Comparison of ENCODE assay signal across 31 mouse cellular contexts in the genomic region with DNA sequence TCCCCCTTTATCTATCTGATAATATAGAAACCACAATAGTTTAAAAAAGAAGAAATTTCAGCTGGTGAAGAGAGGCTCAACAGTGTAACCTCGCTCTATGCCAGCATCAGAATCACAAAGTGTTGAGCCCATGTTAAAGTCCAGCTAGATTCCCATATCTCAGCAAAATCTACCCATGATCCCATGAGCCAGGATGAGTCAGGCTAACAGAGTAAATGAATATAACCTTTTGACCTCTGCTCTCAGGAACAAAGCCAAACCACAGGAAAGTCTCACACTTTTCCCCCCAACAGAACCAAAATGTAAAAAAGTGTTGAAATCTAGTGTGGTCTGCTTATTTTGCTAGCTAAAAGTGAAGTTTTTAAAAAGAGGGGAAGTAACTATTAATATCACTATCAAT.
DNase-seq lines count a peak whose midpoint lies in the region; ATAC-seq and TF ChIP-seq lines count a peak whose summit lies in the region.
"Had no signal": no experiment of that assay in that cellular context is flagged by ENCODE, and none has a peak within 500 bp of the region (broad histone marks: within the 10 kb centered on the region; RNA-seq: fewer than 3 reads in every experiment).

No protein-coding gene starts in this region.

- no peak for TF ChIP-seq CTCF in kidney, adult 2 months (conservative IDR thresholded peaks at IDR 0.05; ENCODE audit: insufficient read depth, insufficient read length, low read depth, low read length)

- H3K36me3 ChIP-seq in kidney, adult 2 months (ENCODE audit: control insufficient read depth, insufficient read depth, low read length) = no peaks in the 10 kb centered on the region
- H3K36me3 ChIP-seq: embryonic facial prominence, embryonic 13.5 days; forebrain, embryonic 12.5 days; hindbrain, embryonic 12.5 days; intestine, embryonic 15.5 days; limb, embryonic 12.5 days; lung, embryonic 15.5 days; midbrain, embryonic 13.5 days; neural tube, embryonic 13.5 days had no signal

- H3K4me3 ChIP-seq in kidney, adult 2 months (ENCODE audit: insufficient read depth, low read depth, low read length) = no peak overlapping the region
- H3K4me3 ChIP-seq: embryonic facial prominence, embryonic 13.5 days; forebrain, embryonic 12.5 days; hindbrain, embryonic 12.5 days; intestine, embryonic 15.5 days; left cerebral cortex, adult 2 months; limb, embryonic 12.5 days; lung, embryonic 15.5 days; megakaryocyte, embryonic 14.5 days; midbrain, embryonic 13.5 days; neural tube, embryonic 13.5 days had no signal

- no peak overlapping the region for H3K27ac ChIP-seq in kidney, adult 2 months (ENCODE audit: insufficient read depth, low read depth, low read length)
- H3K27ac ChIP-seq: forebrain, embryonic 12.5 days; hindbrain, embryonic 12.5 days; hindbrain, postnatal 0 days; intestine, embryonic 15.5 days; limb, embryonic 12.5 days; liver, embryonic 14.5 days; lung, embryonic 15.5 days; midbrain, embryonic 13.5 days; neural tube, embryonic 13.5 days had no signal

- 83% methylated on average over 1 of the region's 1 CpGs for WGBS in kidney, adult 2 months

- no peaks in the 10 kb centered on the region; the same call in 1 of the 2 replicates for H3K4me1 ChIP-seq in kidney, adult 2 months (ENCODE audit: control insufficient read depth, insufficient read depth, low read length)
- H3K4me1 ChIP-seq: forebrain, embryonic 12.5 days; hindbrain, embryonic 12.5 days; intestine, embryonic 15.5 days; lung, embryonic 15.5 days; megakaryocyte, embryonic 14.5 days; midbrain, embryonic 13.5 days; neural tube, embryonic 13.5 days had no signal

- TF ChIP-seq POLR2A in kidney, adult 2 months (IDR thresholded peaks at IDR 0.05; ENCODE audit: low read depth, low read length) = no peak

- H3K27me3 ChIP-seq in kidney, adult 2 months (replicated peaks; ENCODE audit: control insufficient read depth, insufficient read depth, low read length) = no peaks in the 10 kb centered on the region
- H3K27me3 ChIP-seq: embryonic facial prominence, embryonic 13.5 days; forebrain, embryonic 12.5 days; hindbrain, embryonic 12.5 days; intestine, embryonic 15.5 days; limb, embryonic 12.5 days; lung, embryonic 15.5 days; megakaryocyte, embryonic 14.5 days; midbrain, embryonic 13.5 days; neural tube, embryonic 13.5 days had no signal

- peak; percentile 28 for DNase-seq in kidney, adult 2 months
- no peak for DNase-seq in kidney, adult 11 months
- DNase-seq in 3T3-L1 (ENCODE audit: low read depth, low spot score) (peak; percentile 71), adipocyte (ENCODE audit: low spot score) (peak; percentile 20)
- DNase-seq in spleen, postnatal 14 days (ENCODE audit: low spot score in 2 of 2) = no peak
- no peak for DNase-seq in adrenal gland, postnatal 4 days (ENCODE audit: low spot score in 2 of 2)
- DNase-seq: adrenal gland, postnatal 10 days; cerebellum, adult 11 months; cerebellum, adult 9-10 months; cerebellum, postnatal 36 days; forebrain, postnatal 0 days; gastrocnemius, postnatal 14 days; heart, adult 18-20 months; heart, postnatal 36 days; kidney, postnatal 25 days; thymus, postnatal 4 days had no signal

- peak; percentile 86 for ATAC-seq in megakaryocyte progenitor cell, adult 5-6 weeks (replicated peaks; ENCODE audit: poor library complexity)
- ATAC-seq: activated CD4-positive, CD25-positive, alpha-beta regulatory T cell, adult 4 months; CD4-positive, CD25-positive, alpha-beta regulatory T cell, adult 4 months; forebrain, postnatal 0 days; hindbrain, postnatal 0 days; intestine, embryonic 15.5 days; midbrain, embryonic 13.5 days had no signal

Comparison
In these comparisons a context has a peak if more than half of its experiments do, and no peak if none do; other contexts are left out.
1. DNase-seq: peak in kidney, adult 2 months (single experiment), 3T3-L1 (single experiment) and adipocyte (single experiment); none in kidney, adult 11 months (single experiment), spleen, postnatal 14 days (0 of 2) and adrenal gland, postnatal 4 days (0 of 2).